ENCODE assay signal across 8 mouse cellular contexts in genomic region chr9:106306662-106307351, GRCm38 (mm10). TPM values are rescaled to one million over a fixed set of nuclear protein-coding genes. Genes with fewer than 3 reads are reported as not detected.
DNase-seq lines count a peak whose midpoint lies in the region; ATAC-seq and TF ChIP-seq lines count a peak whose summit lies in the region.
"Had no signal": no experiment of that assay in that cellular context is flagged by ENCODE, and none has a peak within 500 bp of the region (broad histone marks: within the 10 kb centered on the region; RNA-seq: fewer than 3 reads in every experiment).

No protein-coding gene starts in this region.

- no peak overlapping the region for H3K27ac ChIP-seq in intestine, postnatal 0 days (ENCODE audit: low read depth, low read length)
- H3K27ac ChIP-seq in midbrain, embryonic 13.5 days, result no peak overlapping the region; the same call in 1 of the 2 replicates
- H3K27ac ChIP-seq: liver, embryonic 15.5 days had no signal

- no peak overlapping the region for H3K4me3 ChIP-seq in intestine, postnatal 0 days (ENCODE audit: low read depth, low read length)
- no peak overlapping the region for H3K4me3 ChIP-seq in midbrain, embryonic 13.5 days (replicated peaks)
- H3K4me3 ChIP-seq: liver, embryonic 15.5 days had no signal

- no peak overlapping the region for H3K4me2 ChIP-seq in intestine, postnatal 0 days (replicated peaks; ENCODE audit: low read depth)
- no peak overlapping the region for H3K4me2 ChIP-seq in midbrain, embryonic 13.5 days (replicated peaks)
- H3K4me2 ChIP-seq: liver, embryonic 15.5 days had no signal

- DNase-seq in adrenal gland, adult (ENCODE audit: inconsistent age in 2 of 2, low spot score in 1 of 2), result peak; percentile 72 to 91
- peak; percentile 74 to 77 for DNase-seq in cerebellum, postnatal 36 days
- DNase-seq in gastrocnemius, postnatal 10 days, result peak; percentile 79
- peak; percentile 70 for DNase-seq in left cerebral cortex, postnatal 4 days
- peak; percentile 46 for DNase-seq in skeletal muscle tissue, adult 2 months (ENCODE audit: low read depth, low spot score)

- H3K9me3 ChIP-seq in intestine, postnatal 0 days (ENCODE audit: control insufficient read depth), result no peaks in the 10 kb centered on the region
- no peaks in the 10 kb centered on the region for H3K9me3 ChIP-seq in midbrain, embryonic 13.5 days
- H3K9me3 ChIP-seq: liver, embryonic 15.5 days had no signal

- intact Hi-C loops in left cerebral cortex, postnatal 4 days (cut with DNase I), result loop anchor here (5.0 kb wide), 1 partner anchor 110 kb away; no protein-coding TSS in a partner anchor

- no peaks in the 10 kb centered on the region; the same call in 1 of the 2 replicates for H3K4me1 ChIP-seq in intestine, postnatal 0 days (replicated peaks; ENCODE audit: control insufficient read depth, insufficient read depth, low read length)
- no peaks in the 10 kb centered on the region for H3K4me1 ChIP-seq in midbrain, embryonic 13.5 days (replicated peaks)

- H3K36me3 ChIP-seq in intestine, postnatal 0 days (ENCODE audit: control insufficient read depth, insufficient read depth), result peaks cover 3% of the 10 kb centered on the region; the same call in 1 of the 2 replicates
- no peaks in the 10 kb centered on the region for H3K36me3 ChIP-seq in midbrain, embryonic 13.5 days

- H3K27me3 ChIP-seq in intestine, postnatal 0 days (replicated peaks; ENCODE audit: control insufficient read depth, insufficient read depth, low read length), result no peaks in the 10 kb centered on the region
- no peaks in the 10 kb centered on the region for H3K27me3 ChIP-seq in midbrain, embryonic 13.5 days
- H3K27me3 ChIP-seq: liver, embryonic 15.5 days had no signal

- WGBS in intestine, postnatal 0 days, result 49% methylated on average over 8 of the region's 8 CpGs
- 43% methylated on average over 8 of the region's 8 CpGs for WGBS in midbrain, embryonic 13.5 days

- ATAC-seq in intestine, postnatal 0 days, result no peak
- peak; percentile 71 for ATAC-seq in midbrain, embryonic 13.5 days

- H3K9ac ChIP-seq in intestine, postnatal 0 days (ENCODE audit: low read depth, low read length), result no peak overlapping the region
- no peak overlapping the region for H3K9ac ChIP-seq in midbrain, embryonic 13.5 days (replicated peaks)
- H3K9ac ChIP-seq: liver, embryonic 15.5 days had no signal

- peak; percentile 94 for TF ChIP-seq CTCF in intestine, postnatal 0 days (IDR thresholded peaks at IDR 0.05; ENCODE audit: low read depth)

RNA-seq across cellular contexts. Expression of gene Poc1a, which starts 25.9 kb away (rescaled TPM):
- 1 to 10 TPM; 3.7 to 5.2 TPM for total RNA-seq in gastrocnemius, postnatal 10 days (2021)
- polyA plus RNA-seq in intestine, postnatal 0 days (2015; fragmentation: Nextera tagmentation; extraction: Ambion mirVana), result 11.5 and 12.3 TPM in 2 replicates
- total RNA-seq in left cerebral cortex, postnatal 4 days (2021), result 10 to 100 TPM; 11.0 to 11.9 TPM
- polyA plus RNA-seq in midbrain, embryonic 13.5 days (2015; fragmentation: Nextera tagmentation; extraction: Ambion mirVana), result 10.6 and 13.5 TPM in 2 replicates

RNA-seq across cellular contexts. Expression of gene Alas1, which starts 58.4 kb away (rescaled TPM):
- total RNA-seq in gastrocnemius, postnatal 10 days (2021), result 100 to 1,000 TPM; 152 to 165 TPM
- 81.2 and 82.9 TPM in 2 replicates for polyA plus RNA-seq in intestine, postnatal 0 days (2015; fragmentation: Nextera tagmentation; extraction: Ambion mirVana)
- total RNA-seq in left cerebral cortex, postnatal 4 days (2021), result 10 to 100 TPM; 97.5 to 99.8 TPM
- polyA plus RNA-seq in midbrain, embryonic 13.5 days (2015; fragmentation: Nextera tagmentation; extraction: Ambion mirVana), result 91.5 and 93.6 TPM in 2 replicates
